Mouse (Mus musculus) CD4-positive, CD25-positive, alpha-beta regulatory T cell, adult 2 months (primary cell): ENCODE results near the gene Nrde2.
A peak's percentile ranks its signal among the peaks of the same experiment; 100 is the strongest.

ENCODE experiments used
- DNase-seq: peaks from one replicate; pipeline ENCODE4 v3.0.0-alpha.2; 2012; ENCODE audit warnings: low read depth, low spot score

Nrde2 gene

GRCm38 (mm10) chr12:100159261-100159975 is at the start of gene Nrde2:
Nrde2 (minus strand) TSS chr12:100159653.
- DNase-seq: peak; percentile 94

- DNase-seq: no peak
Measured at GRCm38 (mm10) chr12:100206926-100207325, 47.5 kb upstream of the Nrde2 start.

- DNase-seq: no peak
Measured at GRCm38 (mm10) chr12:100206521-100206920, 47.1 kb upstream of the Nrde2 start.

GRCm38 (mm10) chr12:100205156-100205555 is 45.7 kb upstream of the Nrde2 start:
- DNase-seq: no peak

- DNase-seq: no peak
Measured at GRCm38 (mm10) chr12:100203759-100204158, 44.3 kb upstream of the Nrde2 start.

GRCm38 (mm10) chr12:100201838-100202237 is 42.4 kb upstream of the Nrde2 start:
- DNase-seq: peak; percentile 97

- DNase-seq: no peak
Measured at GRCm38 (mm10) chr12:100201363-100201711, 41.9 kb upstream of the Nrde2 start.

- DNase-seq: no peak
Measured at GRCm38 (mm10) chr12:100200645-100201362, 41.4 kb upstream of the Nrde2 start.

- DNase-seq: peak; percentile 77
Measured at GRCm38 (mm10) chr12:100199891-100200644, 40.6 kb upstream of the Nrde2 start.

- DNase-seq: peak; percentile 97
Measured at GRCm38 (mm10) chr12:100198967-100199660, 39.7 kb upstream of the Nrde2 start, which contains the start of gene Calm1. Calm1 (plus strand) TSS chr12:100199435.

GRCm38 (mm10) chr12:100196786-100197185 is 37.3 kb upstream of the Nrde2 start:
- DNase-seq: no peak

GRCm38 (mm10) chr12:100194181-100194580 is 34.7 kb upstream of the Nrde2 start:
- DNase-seq: no peak

GRCm38 (mm10) chr12:100190802-100191201 is 31.3 kb upstream of the Nrde2 start:
- DNase-seq: no peak

- DNase-seq: peak; percentile 57
Measured at GRCm38 (mm10) chr12:100187756-100188430, 28.4 kb upstream of the Nrde2 start.

GRCm38 (mm10) chr12:100187013-100187755 is 27.7 kb upstream of the Nrde2 start:
- peak; percentile 98 for DNase-seq

- DNase-seq: no peak
Measured at GRCm38 (mm10) chr12:100186376-100186775, 26.9 kb upstream of the Nrde2 start.

- DNase-seq: no peak
Measured at GRCm38 (mm10) chr12:100185897-100186296, 26.4 kb upstream of the Nrde2 start.

- peak; percentile 57 for DNase-seq
Measured at GRCm38 (mm10) chr12:100184976-100185375, 25.5 kb upstream of the Nrde2 start.

GRCm38 (mm10) chr12:100183970-100184369 is 24.5 kb upstream of the Nrde2 start:
- DNase-seq: no peak

- DNase-seq: peak; percentile 67
Measured at GRCm38 (mm10) chr12:100182676-100183075, 23.2 kb upstream of the Nrde2 start.
